Mouse (Mus musculus) urinary bladder, postnatal 14 days (tissue): ENCODE measurements at regions not wholly inside any gene's neighbourhood (a gene's known extent, or its start where the extent isn't known, plus 50 kb on each side); places are given as distances from the start of the nearest gene placed in this dataset.
A peak's percentile ranks its signal among the peaks of the same experiment; 100 is the strongest.

Source experiments
- DNase-seq: peaks from one replicate; pipeline ENCODE4 v3.0.0; 2021; ENCODE audit warnings: low spot score

GRCm38 (mm10) chrX:97923956-97924355, 224.6 kb upstream of the Ar start:
- peak; percentile 9 for DNase-seq

DNA sequence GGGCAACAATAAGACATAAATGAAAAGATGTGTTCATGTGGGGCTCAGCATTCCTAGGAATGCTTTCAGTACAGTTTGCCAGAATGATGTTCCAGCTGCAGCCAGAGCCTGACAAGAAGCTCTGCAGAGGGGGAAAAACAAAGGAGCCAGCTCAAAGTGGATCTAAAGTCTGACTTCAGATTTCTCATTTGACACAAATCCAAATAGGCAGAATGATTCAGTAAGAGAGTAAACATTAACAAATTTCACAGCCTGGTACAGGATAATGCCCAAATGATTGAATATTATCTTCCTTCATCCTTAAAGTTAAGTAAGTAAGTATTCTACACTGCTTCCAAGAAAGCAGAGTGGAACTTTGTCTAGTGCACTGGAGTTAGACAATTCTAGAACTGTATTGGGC, 224.2 kb upstream of the Ar start:
- no peak for DNase-seq

GRCm38 (mm10) chrX:97925811-97926210, 222.8 kb upstream of the Ar start:
- no peak for DNase-seq
